Mouse (Mus musculus) yolk sac, embryonic 10.5 days (tissue): Measurements from ENCODE around the gene Gm17577.
"Not testable (repeated sequence)": the region's sequence is repeated elsewhere in the genome, so short reads cannot be mapped to it uniquely, and the experiment has no call there.

ENCODE experiments used
- DNase-seq: peaks from one replicate; pipeline ENCODE4 v3.0.0-alpha.2; 2017; ENCODE audit warnings: low spot score

Gene Gm17577

GRCm38 (mm10) chrX:123246807-123247206, at the start of gene Gm17577:
Gene Gm17577 (minus strand): TSS chrX:123246907.
- not testable (repeated sequence) for DNase-seq

DNA sequence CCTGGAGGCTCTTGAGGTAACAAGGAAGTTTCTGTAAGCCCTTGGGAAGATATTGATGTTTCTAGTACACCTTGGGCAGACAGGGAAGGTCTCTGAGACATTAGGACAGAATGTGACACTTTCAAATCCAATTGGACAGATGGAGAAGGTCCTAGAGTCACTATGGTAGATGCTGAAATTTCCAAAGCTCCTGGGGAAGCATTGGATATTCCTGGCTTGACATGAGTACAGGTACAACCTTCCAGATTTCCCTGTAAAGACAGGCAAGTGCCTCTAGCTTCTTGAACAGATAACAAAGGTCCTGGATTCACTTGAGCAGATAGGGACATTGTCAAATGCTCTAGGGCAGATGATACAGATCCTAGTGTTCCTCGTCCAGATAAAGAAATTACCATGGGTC, 24.3 kb downstream of the Gm17577 start, which contains the start of gene Srsx:
Srsx (minus strand) TSS at position 101 of the 400 bp plus-strand sequence.
- not testable (repeated sequence) for DNase-seq
